12 mouse cellular contexts compared by ENCODE assay signal in the genomic region with DNA sequence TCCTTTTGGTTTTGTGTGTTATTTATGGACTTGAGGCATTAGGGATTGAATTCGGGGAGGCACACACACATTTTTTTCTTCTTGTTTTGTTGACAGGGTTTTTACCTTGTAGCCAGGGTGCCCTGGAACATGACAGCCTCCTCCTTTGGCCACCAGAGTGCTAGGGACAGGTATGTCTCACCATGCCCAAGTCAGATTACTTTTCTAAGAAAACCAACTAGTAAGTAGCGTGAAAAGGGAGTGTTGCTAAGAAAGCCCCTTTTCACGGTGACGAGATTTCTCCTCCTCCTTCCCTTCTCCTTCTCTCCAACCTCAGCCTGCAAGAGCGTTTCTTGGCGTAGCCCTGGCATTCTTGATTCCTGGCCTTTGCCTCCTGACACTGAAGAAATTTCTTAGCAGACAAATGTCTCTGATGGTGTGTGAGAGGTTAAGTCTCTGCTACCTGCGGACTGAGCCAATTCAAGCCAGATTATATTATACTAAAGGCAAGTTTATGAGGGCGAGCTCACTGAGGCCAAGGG. TPM values are rescaled to one million over a fixed set of nuclear protein-coding genes. Genes with fewer than 3 reads are reported as not detected.
DNase-seq lines count a peak whose midpoint lies in the region; ATAC-seq and TF ChIP-seq lines count a peak whose summit lies in the region.
"Had no signal": no experiment of that assay in that cellular context is flagged by ENCODE, and none has a peak within 500 bp of the region (broad histone marks: within the 10 kb centered on the region; RNA-seq: fewer than 3 reads in every experiment).

No protein-coding gene starts in this region.

- H3K36me3 ChIP-seq in heart, embryonic 13.5 days = no peaks in the 10 kb centered on the region
- no peaks in the 10 kb centered on the region for H3K36me3 ChIP-seq in forebrain, postnatal 0 days (ENCODE audit: insufficient read depth)
- 0 out of 2 replicates have a peak, but pooled peaks cover 4% of the 10 kb centered on the region for H3K36me3 ChIP-seq in midbrain, embryonic 13.5 days

- H3K4me2 ChIP-seq in heart, embryonic 13.5 days = peak overlapping the region; percentile 18; the same call in 1 of the 2 replicates
- peak overlapping the region; percentile 71 for H3K4me2 ChIP-seq in forebrain, postnatal 0 days (ENCODE audit: low read depth)
- peak overlapping the region; percentile 70 for H3K4me2 ChIP-seq in midbrain, embryonic 13.5 days (replicated peaks)

- no peaks in the 10 kb centered on the region for H3K9me3 ChIP-seq in heart, embryonic 13.5 days
- no peaks in the 10 kb centered on the region for H3K9me3 ChIP-seq in forebrain, postnatal 0 days (ENCODE audit: low read length)
- H3K9me3 ChIP-seq in midbrain, embryonic 13.5 days = no peaks in the 10 kb centered on the region

- TF ChIP-seq CTCF in forebrain, postnatal 0 days (IDR thresholded peaks at IDR 0.05; ENCODE audit: low read depth) = no peak
- TF ChIP-seq CTCF in cerebellum, adult 2 months (IDR thresholded peaks at IDR 0.05; ENCODE audit: borderline replicate concordance, insufficient read depth, low read depth, low read length) = no peak

- no peaks in the 10 kb centered on the region for H3K27me3 ChIP-seq in heart, embryonic 13.5 days (replicated peaks)
- no peaks in the 10 kb centered on the region for H3K27me3 ChIP-seq in forebrain, postnatal 0 days (ENCODE audit: insufficient read depth, low read length)
- no peaks in the 10 kb centered on the region for H3K27me3 ChIP-seq in midbrain, embryonic 13.5 days
- H3K27me3 ChIP-seq in cerebellum, adult 2 months (ENCODE audit: control insufficient read depth, insufficient read depth, low read length) = no peaks in the 10 kb centered on the region
- H3K27me3 ChIP-seq: CH12.LX had no signal

- TF ChIP-seq POLR2A in cerebellum, adult 2 months (IDR thresholded peaks at IDR 0.05; ENCODE audit: borderline replicate concordance, insufficient read depth, low read length) = no peak

- peaks cover 85% of the 10 kb centered on the region for H3K4me1 ChIP-seq in heart, embryonic 13.5 days
- peaks cover 42% of the 10 kb centered on the region for H3K4me1 ChIP-seq in forebrain, postnatal 0 days (ENCODE audit: insufficient read depth)
- peaks cover 86% of the 10 kb centered on the region for H3K4me1 ChIP-seq in midbrain, embryonic 13.5 days (replicated peaks)
- peaks cover 17% of the 10 kb centered on the region for H3K4me1 ChIP-seq in cerebellum, adult 2 months (ENCODE audit: control insufficient read depth, insufficient read depth, low read length)

- H3K27ac ChIP-seq in heart, embryonic 13.5 days (replicated peaks) = peak overlapping the region; percentile 98
- H3K27ac ChIP-seq in forebrain, postnatal 0 days (ENCODE audit: low read depth, low read length) = peak overlapping the region; percentile 92
- peak overlapping the region; percentile 99 for H3K27ac ChIP-seq in midbrain, embryonic 13.5 days
- H3K27ac ChIP-seq in cerebellum, adult 2 months (ENCODE audit: insufficient read depth, low read length) = no peak overlapping the region; the same call in 1 of the 2 replicates

- ATAC-seq in heart, embryonic 13.5 days (ENCODE audit: extremely low read depth, insufficient number of reproducible peaks, low FRiP score, low TSS enrichment) = no peak
- no peak for ATAC-seq in forebrain, postnatal 0 days
- no peak for ATAC-seq in midbrain, embryonic 13.5 days
- no peak for ATAC-seq in CD4-positive, CD25-positive, alpha-beta regulatory T cell, adult 4 months

- WGBS in heart, embryonic 13.5 days = 54% methylated on average over 8 of the region's 8 CpGs
- WGBS in forebrain, postnatal 0 days = 29% methylated on average over 8 of the region's 8 CpGs
- WGBS in midbrain, embryonic 13.5 days = 18% methylated on average over 8 of the region's 8 CpGs
- WGBS in cerebellum, adult 2 months = 50% methylated on average over 8 of the region's 8 CpGs

- peak overlapping the region; percentile 47 for H3K9ac ChIP-seq in heart, embryonic 13.5 days
- peak overlapping the region; percentile 73 for H3K9ac ChIP-seq in forebrain, postnatal 0 days
- H3K9ac ChIP-seq in midbrain, embryonic 13.5 days (replicated peaks) = peak overlapping the region; percentile 94

- H3K4me3 ChIP-seq in heart, embryonic 13.5 days = no peak overlapping the region
- 0 out of 2 replicates have a peak overlapping the region, but pooled peaks have one; percentile 13 for H3K4me3 ChIP-seq in forebrain, postnatal 0 days (ENCODE audit: low read depth, low read length)
- H3K4me3 ChIP-seq in midbrain, embryonic 13.5 days (replicated peaks) = peak overlapping the region; percentile 49
- no peak overlapping the region for H3K4me3 ChIP-seq in cerebellum, adult 2 months (replicated peaks; ENCODE audit: insufficient read depth, low read depth, low read length)

- DNase-seq in heart, postnatal 25 days (ENCODE audit: low spot score) = no peak
- DNase-seq in adipocyte (ENCODE audit: low spot score) = peak; percentile 63
- no peak for DNase-seq in forebrain, postnatal 0 days
- no peak for DNase-seq in cerebellum, adult 2 months
- DNase-seq in layer of hippocampus, adult 11-12 months (ENCODE audit: low spot score) = no peak
- DNase-seq: liver; right cerebral cortex, adult 18-20 months had no signal

- intact Hi-C loops in heart, postnatal 25 days (cut with DNase I) = no loop called here

RNA-seq across cellular contexts. Expression of a gene that starts 34.2 kb away (rescaled TPM):
- 1,012 and 1,030 TPM in 2 replicates for polyA plus RNA-seq in heart, embryonic 13.5 days (2015; fragmentation: Nextera tagmentation; extraction: Ambion mirVana)
- 100 to 1,000 TPM in 1 of 2 experiments, 10 to 100 TPM in 1; 99.4 to 105 TPM for total RNA-seq in heart, postnatal 25 days (2021)
- 18,820 and 21,160 TPM in 2 replicates for total RNA-seq in forebrain, postnatal 0 days (2014; rRNA removed)
- polyA plus RNA-seq in forebrain, postnatal 0 days (2015; fragmentation: Nextera tagmentation; extraction: Ambion mirVana) = 18,258 and 23,279 TPM in 2 replicates
- 15,883 and 15,999 TPM in 2 replicates for polyA plus RNA-seq in midbrain, embryonic 13.5 days (2015; fragmentation: Nextera tagmentation; extraction: Ambion mirVana)
- 100 to 1,000 TPM; 212 to 259 TPM for polyA plus RNA-seq in CD4-positive, CD25-positive, alpha-beta regulatory T cell, adult 4 months (2017; shearing (Covaris generic))
- polyA plus RNA-seq in cerebellum, adult 2 months (2012; rRNA removed) = 1,294 and 1,344 TPM in 2 replicates

RNA-seq across cellular contexts. Expression of a gene that starts 34.4 kb away (rescaled TPM):
- polyA plus RNA-seq in heart, embryonic 13.5 days (2015; fragmentation: Nextera tagmentation; extraction: Ambion mirVana) = not detected in 2 replicates
- total RNA-seq in heart, postnatal 25 days (2021) = not detected
- total RNA-seq in forebrain, postnatal 0 days (2014; rRNA removed) = 1,610 and 2,499 TPM in 2 replicates
- polyA plus RNA-seq in forebrain, postnatal 0 days (2015; fragmentation: Nextera tagmentation; extraction: Ambion mirVana) = not detected in 2 replicates
- polyA plus RNA-seq in midbrain, embryonic 13.5 days (2015; fragmentation: Nextera tagmentation; extraction: Ambion mirVana) = not detected in 2 replicates
- polyA plus RNA-seq in CD4-positive, CD25-positive, alpha-beta regulatory T cell, adult 4 months (2017; shearing (Covaris generic)) = not detected
- 0.75 and 2.6 TPM in 2 replicates for polyA plus RNA-seq in cerebellum, adult 2 months (2012; rRNA removed)
- total RNA-seq: gastrocnemius, adult 8-10 months had no signal

RNA-seq across cellular contexts. Expression of a gene that starts 42.0 kb away (rescaled TPM):
- 150 and 158 TPM in 2 replicates for polyA plus RNA-seq in heart, embryonic 13.5 days (2015; fragmentation: Nextera tagmentation; extraction: Ambion mirVana)
- total RNA-seq in heart, postnatal 25 days (2021) = 10 to 100 TPM; 33.5 to 33.7 TPM
- 22.1 and 24.9 TPM in 2 replicates for total RNA-seq in forebrain, postnatal 0 days (2014; rRNA removed)
- 16.4 and 18.8 TPM in 2 replicates for polyA plus RNA-seq in forebrain, postnatal 0 days (2015; fragmentation: Nextera tagmentation; extraction: Ambion mirVana)
- 37.3 and 41.4 TPM in 2 replicates for polyA plus RNA-seq in midbrain, embryonic 13.5 days (2015; fragmentation: Nextera tagmentation; extraction: Ambion mirVana)
- polyA plus RNA-seq in CD4-positive, CD25-positive, alpha-beta regulatory T cell, adult 4 months (2017; shearing (Covaris generic)) = 100 to 1,000 TPM in 1 of 2 experiments, 10 to 100 TPM in 1; 74.6 to 131 TPM
- polyA plus RNA-seq in cerebellum, adult 2 months (2012; rRNA removed) = 6.4 and 9.0 TPM in 2 replicates

RNA-seq across cellular contexts. Expression of a gene that starts 53.4 kb away (rescaled TPM):
- polyA plus RNA-seq in heart, embryonic 13.5 days (2015; fragmentation: Nextera tagmentation; extraction: Ambion mirVana) = 1,584 and 1,655 TPM in 2 replicates
- total RNA-seq in heart, postnatal 25 days (2021) = 100 to 1,000 TPM; 163 to 175 TPM
- total RNA-seq in forebrain, postnatal 0 days (2014; rRNA removed) = 1,927 and 1,958 TPM in 2 replicates
- 1,265 and 1,341 TPM in 2 replicates for polyA plus RNA-seq in forebrain, postnatal 0 days (2015; fragmentation: Nextera tagmentation; extraction: Ambion mirVana)
- 1,161 and 1,231 TPM in 2 replicates for polyA plus RNA-seq in midbrain, embryonic 13.5 days (2015; fragmentation: Nextera tagmentation; extraction: Ambion mirVana)
- polyA plus RNA-seq in CD4-positive, CD25-positive, alpha-beta regulatory T cell, adult 4 months (2017; shearing (Covaris generic)) = 100 to 1,000 TPM; 419 to 534 TPM
- polyA plus RNA-seq in cerebellum, adult 2 months (2012; rRNA removed) = 1,352 and 1,359 TPM in 2 replicates

Comparison
In these comparisons a context has a peak if more than half of its experiments do, and no peak if none do; other contexts are left out.
1. H3K4me2 ChIP-seq: peak in every context shown above with its lines; median percentile 71 in forebrain, postnatal 0 days; 70 in midbrain, embryonic 13.5 days; 18 in heart, embryonic 13.5 days.
2. H3K4me3 ChIP-seq: peak in forebrain, postnatal 0 days (single experiment) and midbrain, embryonic 13.5 days (single experiment); none in heart, embryonic 13.5 days (single experiment) and cerebellum, adult 2 months (single experiment).
3. RNA of a gene that starts 34.2 kb away (polyA plus RNA-seq): 18,258 to 23,279 TPM in forebrain, postnatal 0 days and 15,883 to 15,999 TPM in midbrain, embryonic 13.5 days; 1,294 to 1,344 TPM in cerebellum, adult 2 months, 1,012 to 1,030 TPM in heart, embryonic 13.5 days and 212 to 259 TPM in CD4-positive, CD25-positive, alpha-beta regulatory T cell, adult 4 months; every median in the first group is over 10 times any median in the second.
4. Peak in every context shown above with its lines, with median percentiles within 50 percentile points of each other: H3K9ac ChIP-seq.